Mouse (Mus musculus) heart, embryonic 16.5 days (tissue): ENCODE measurements around the gene Btbd1. TPM values are rescaled to one million over a fixed set of nuclear protein-coding genes. Genes with fewer than 3 reads are reported as not detected.

Experiments used
- ATAC-seq: fragments of 200-750 bp; cut with Nextera tagmentation; replicated peaks from 2 replicates; pipeline ENCODE4 v1.8.0; 2017; ENCODE audit warnings: moderate number of reproducible peaks; ENCODE audit not compliant: insufficient read depth, low FRiP score; ENCODE audit errors: extremely low read depth
- H3K27ac ChIP-seq: fragments of 300-500 bp; sonication (generic); 2 replicates; pipeline ENCODE4 v1.5.1; 2014; ENCODE audit warnings: mild to moderate bottlenecking, low read length, control low read depth, moderate library complexity
- H3K27me3 ChIP-seq: fragments of 300-500 bp; sonication (generic); 2 replicates; pipeline ENCODE4 v1.6.1; 2014; ENCODE audit warnings: low read length, mixed read lengths; ENCODE audit not compliant: control insufficient read depth, insufficient read depth
- H3K36me3 ChIP-seq: fragments of 300-500 bp; sonication (generic); 2 replicates; pipeline ENCODE4 v1.6.1; 2014; ENCODE audit not compliant: control insufficient read depth, insufficient read depth
- H3K4me1 ChIP-seq: fragments of 300-500 bp; sonication (generic); 2 replicates; pipeline ENCODE4 v1.6.1; 2014; ENCODE audit warnings: low read length, mixed read lengths; ENCODE audit not compliant: control insufficient read depth, insufficient read depth
- H3K4me2 ChIP-seq: fragments of 300-500 bp; sonication (generic); 2 replicates; pipeline ENCODE4 v1.6.1; 2014; ENCODE audit warnings: low read depth, mild to moderate bottlenecking, control low read depth, low read length
- H3K4me3 ChIP-seq: fragments of 300-500 bp; sonication (generic); 2 replicates; pipeline ENCODE4 v1.5.1; 2014; ENCODE audit warnings: mild to moderate bottlenecking, control low read depth, low read length
- H3K9ac ChIP-seq: fragments of 300-500 bp; sonication (generic); 2 replicates; pipeline ENCODE4 v1.6.1; 2014; ENCODE audit warnings: low read length, control low read depth
- H3K9me3 ChIP-seq: fragments of 300-500 bp; sonication (generic); replicated peaks from 2 replicates; pipeline ENCODE4 v1.6.1; 2016; ENCODE audit warnings: low read length; ENCODE audit not compliant: control insufficient read depth
- WGBS: fragments of 180-500 bp; shearing (Covaris S2); extraction: QIAGEN DNeasy Blood & Tissue Kit; methylation state at CpG from one replicate; pipeline ENCODE4 v1.1.7; 2014; 5-methylcytosine and 5-hydroxymethylcytosine counted together
- polyA plus RNA-seq: library from polyadenylated mRNA; unstranded; fragments of >200 nt; fragmentation: Nextera tagmentation; extraction: Ambion mirVana; gene quantifications from 2 replicates; pipeline ENCODE4 v1.2.1, GENCODE M21; 2015

Btbd1 gene
- polyA plus RNA-seq, 1 experiment from 2014 or later = 86.7 TPM

GRCm38 (mm10) chr7:81788536-81788935, 40.7 kb downstream of the Btbd1 start:
- Histone ChIP-seq H3K36me3 (peaks cover 16% of the 10 kb centered on the region), H3K4me1 (peaks cover 8% of the 10 kb centered on the region), H3K27ac (peak overlapping the region; percentile 97), H3K4me3 (peak overlapping the region; percentile 72), H3K4me2 (peak overlapping the region; percentile 63), H3K9me3 (no peaks in the 10 kb centered on the region), H3K9ac (peak overlapping the region; percentile 84), H3K27me3 (no peaks in the 10 kb centered on the region)
- peak; percentile 19; the same call in 1 of the 2 replicates for ATAC-seq
- 3% methylated on average over 5 of the region's 5 CpGs for WGBS

GRCm38 (mm10) chr7:81777667-81778218, 51.5 kb downstream of the Btbd1 start:
- Histone ChIP-seq H3K9ac (no peak overlapping the region), H3K4me3 (no peak overlapping the region), H3K36me3 (peaks cover 20% of the 10 kb centered on the region), H3K27me3 (no peaks in the 10 kb centered on the region), H3K4me1 (peaks cover 6% of the 10 kb centered on the region; the same call in 1 of the 2 replicates), H3K9me3 (peaks cover 8% of the 10 kb centered on the region), H3K27ac (no peak overlapping the region), H3K4me2 (no peak overlapping the region)
- no peak for ATAC-seq
- WGBS = 67% methylated on average over 10 of the region's 10 CpGs

GRCm38 (mm10) chr7:81775325-81775724, 53.9 kb downstream of the Btbd1 start:
- no peak for ATAC-seq
- Histone ChIP-seq H3K36me3 (peaks cover 4% of the 10 kb centered on the region), H3K4me1 (peaks cover 8% of the 10 kb centered on the region; the same call in 1 of the 2 replicates), H3K4me3 (no peak overlapping the region), H3K27me3 (no peaks in the 10 kb centered on the region), H3K9ac (no peak overlapping the region), H3K4me2 (no peak overlapping the region), H3K9me3 (peaks cover 4% of the 10 kb centered on the region), H3K27ac (no peak overlapping the region)
- 72% methylated on average over 5 of the region's 5 CpGs for WGBS

- no peak overlapping the region for H3K4me2 ChIP-seq
- H3K27ac ChIP-seq = no peak overlapping the region
- no peak overlapping the region for H3K4me3 ChIP-seq
- H3K4me1 ChIP-seq = peaks cover 8% of the 10 kb centered on the region; the same call in 1 of the 2 replicates
- H3K36me3 ChIP-seq = no peaks in the 10 kb centered on the region
- WGBS = 52% methylated on average over 10 of the region's 10 CpGs
- H3K9ac ChIP-seq = no peak overlapping the region
- H3K9me3 ChIP-seq = 0 out of 2 replicates have a peak, but pooled peaks cover 2% of the 10 kb centered on the region
- H3K27me3 ChIP-seq = no peaks in the 10 kb centered on the region
- peak; percentile 84; the same call in 1 of the 2 replicates for ATAC-seq
Measured at GRCm38 (mm10) chr7:81772786-81773539, 56.3 kb downstream of the Btbd1 start.

- peak overlapping the region; percentile 77 for H3K27ac ChIP-seq
- H3K4me3 ChIP-seq = peak overlapping the region; percentile 86
- peak; percentile 43 for ATAC-seq
- H3K27me3 ChIP-seq = no peaks in the 10 kb centered on the region
- H3K9ac ChIP-seq = peak overlapping the region; percentile 91
- no peaks in the 10 kb centered on the region for H3K9me3 ChIP-seq
- peaks cover 8% of the 10 kb centered on the region for H3K4me1 ChIP-seq
- H3K36me3 ChIP-seq = no peaks in the 10 kb centered on the region
- peak overlapping the region; percentile 95 for H3K4me2 ChIP-seq
- 3% methylated on average over 60 of the region's 60 CpGs for WGBS
Measured at GRCm38 (mm10) chr7:81763110-81763845, 66.0 kb downstream of the Btbd1 start.

GRCm38 (mm10) chr7:81762180-81763109, 66.8 kb downstream of the Btbd1 start, which contains the start of gene Ramac:
Gene Ramac, plus strand, starts transcription at chr7:81762925.
- Histone ChIP-seq H3K27ac (peak within 1 kb of the TSS; percentile 77), H3K36me3 (no peaks in the 10 kb centered on the region), H3K4me3 (peak within 1 kb of the TSS; percentile 86), H3K9ac (peak within 1 kb of the TSS; percentile 91), H3K4me1 (peaks cover 8% of the 10 kb centered on the region), H3K4me2 (peak within 1 kb of the TSS; percentile 95), H3K27me3 (no peaks in the 10 kb centered on the region), H3K9me3 (no peaks in the 10 kb centered on the region)
- under 1% methylated on average over 56 of the region's 56 CpGs for WGBS
- peak; percentile 97 for ATAC-seq

GRCm38 (mm10) chr7:81747956-81748355, 81.3 kb downstream of the Btbd1 start:
- no peak overlapping the region for H3K4me3 ChIP-seq
- no peak overlapping the region for H3K9ac ChIP-seq
- H3K36me3 ChIP-seq = no peaks in the 10 kb centered on the region
- no peak overlapping the region for H3K4me2 ChIP-seq
- H3K27ac ChIP-seq = no peak overlapping the region
- no peak for ATAC-seq
- 79% methylated on average over 3 of the region's 3 CpGs for WGBS
- peaks cover 4% of the 10 kb centered on the region; the same call in 1 of the 2 replicates for H3K4me1 ChIP-seq
- H3K9me3 ChIP-seq = no peaks in the 10 kb centered on the region
- H3K27me3 ChIP-seq = no peaks in the 10 kb centered on the region

GRCm38 (mm10) chr7:81744145-81744544, 85.1 kb downstream of the Btbd1 start:
- no peaks in the 10 kb centered on the region for H3K27me3 ChIP-seq
- H3K4me2 ChIP-seq = no peak overlapping the region
- no peaks in the 10 kb centered on the region for H3K36me3 ChIP-seq
- no peak; the same call in 1 of the 2 replicates for ATAC-seq
- 44% methylated on average over 4 of the region's 4 CpGs for WGBS
- H3K9ac ChIP-seq = no peak overlapping the region
- H3K9me3 ChIP-seq = no peaks in the 10 kb centered on the region
- no peak overlapping the region for H3K4me3 ChIP-seq
- H3K27ac ChIP-seq = no peak overlapping the region
- H3K4me1 ChIP-seq = peaks cover 4% of the 10 kb centered on the region; the same call in 1 of the 2 replicates
